Mouse (Mus musculus) spleen, adult 18-20 months (tissue): ENCODE results near the gene Klf13.

Experiments used
- DNase-seq, 2 experiments: peaks; one replicate each; pipeline ENCODE4 v3.0.0; 2022; ENCODE audit warnings: mixed read lengths in 2 of 2

Klf13 gene

DNA sequence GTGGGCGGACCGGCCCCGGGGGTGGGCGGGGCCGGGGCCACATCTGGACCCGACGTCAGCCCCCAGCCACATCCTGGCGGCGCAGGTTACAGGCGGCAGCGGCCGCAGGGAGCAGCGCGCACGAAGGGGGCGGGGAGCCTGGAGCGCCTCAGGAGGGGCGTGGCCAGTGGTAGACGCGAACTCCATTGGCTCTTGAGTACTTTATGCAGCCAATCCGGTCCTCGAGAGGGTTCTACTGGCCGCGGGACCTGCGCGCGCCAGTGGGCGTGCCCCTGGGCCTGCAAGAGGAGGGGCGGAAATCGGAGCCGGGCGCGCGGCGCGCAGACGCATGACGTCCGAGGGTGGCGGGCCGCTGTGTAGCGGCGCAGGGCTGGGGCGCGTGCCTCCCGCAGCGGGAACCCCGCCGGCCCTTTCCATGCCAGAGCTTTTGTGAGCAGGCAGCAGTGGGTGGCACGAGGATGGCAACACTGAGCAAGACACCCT is at the start of gene Klf13:
Klf13 (minus strand) TSS at position 2 of the 483 bp plus-strand sequence.
- DNase-seq, result peak; percentile 93 to 97

DNA sequence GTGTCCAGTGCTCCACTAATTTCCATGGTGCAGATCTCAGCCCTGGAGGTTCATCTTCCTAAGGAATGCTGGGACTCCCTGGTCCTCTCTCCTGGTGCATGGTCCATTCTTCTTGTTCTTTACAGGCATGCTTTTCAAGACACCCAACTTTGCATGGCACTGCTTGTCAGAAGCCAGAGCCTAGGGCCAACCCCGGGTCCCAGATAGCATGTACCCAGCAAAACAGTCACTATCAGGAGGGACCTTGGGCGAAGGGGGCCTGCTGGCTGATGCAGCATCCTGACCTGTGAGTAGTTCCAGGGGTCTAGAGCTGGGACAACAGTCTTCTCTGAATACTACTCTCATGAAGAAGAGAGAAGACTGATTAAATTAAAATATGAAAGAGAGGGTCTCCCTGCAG is 49.7 kb upstream of the Klf13 start:
- DNase-seq, result no peak

DNA sequence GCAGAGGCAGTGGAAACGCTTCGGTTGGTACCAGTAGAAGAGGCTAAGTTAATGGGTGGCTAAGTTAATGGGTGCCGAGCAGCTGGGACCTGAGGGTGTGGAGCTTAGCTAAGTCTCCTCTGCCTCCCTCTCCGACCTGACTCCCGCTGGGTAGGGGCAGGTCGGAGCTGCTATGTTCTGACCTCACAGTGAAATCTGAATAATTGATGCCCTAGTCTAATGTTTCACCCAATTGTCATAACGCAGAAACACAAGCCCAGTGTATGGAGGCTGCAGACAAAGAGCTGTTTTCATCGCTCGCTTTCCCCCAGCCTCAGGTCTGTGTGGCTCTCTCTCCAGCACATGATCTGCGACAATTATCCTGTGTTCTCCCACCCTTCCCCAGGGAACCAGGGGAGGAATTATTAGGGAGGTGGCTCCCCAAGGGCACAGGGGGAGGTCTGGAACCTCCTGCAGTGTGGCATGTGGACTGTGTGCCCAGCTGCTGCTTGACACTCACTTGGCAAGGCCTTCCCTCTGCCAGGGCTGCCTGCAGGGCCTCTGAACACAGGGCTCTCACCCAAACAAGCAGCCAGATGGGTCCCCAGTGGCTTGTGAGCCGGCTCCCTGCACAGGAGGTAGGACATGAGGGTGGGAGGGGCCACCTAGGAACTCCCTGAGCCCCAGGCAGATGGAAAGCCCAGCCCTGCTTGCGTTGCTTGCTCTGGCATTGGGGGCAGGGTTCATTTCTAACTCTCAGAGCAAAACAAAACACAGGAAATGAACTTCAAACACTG is 47.9 kb upstream of the Klf13 start:
- no peak for DNase-seq

DNA sequence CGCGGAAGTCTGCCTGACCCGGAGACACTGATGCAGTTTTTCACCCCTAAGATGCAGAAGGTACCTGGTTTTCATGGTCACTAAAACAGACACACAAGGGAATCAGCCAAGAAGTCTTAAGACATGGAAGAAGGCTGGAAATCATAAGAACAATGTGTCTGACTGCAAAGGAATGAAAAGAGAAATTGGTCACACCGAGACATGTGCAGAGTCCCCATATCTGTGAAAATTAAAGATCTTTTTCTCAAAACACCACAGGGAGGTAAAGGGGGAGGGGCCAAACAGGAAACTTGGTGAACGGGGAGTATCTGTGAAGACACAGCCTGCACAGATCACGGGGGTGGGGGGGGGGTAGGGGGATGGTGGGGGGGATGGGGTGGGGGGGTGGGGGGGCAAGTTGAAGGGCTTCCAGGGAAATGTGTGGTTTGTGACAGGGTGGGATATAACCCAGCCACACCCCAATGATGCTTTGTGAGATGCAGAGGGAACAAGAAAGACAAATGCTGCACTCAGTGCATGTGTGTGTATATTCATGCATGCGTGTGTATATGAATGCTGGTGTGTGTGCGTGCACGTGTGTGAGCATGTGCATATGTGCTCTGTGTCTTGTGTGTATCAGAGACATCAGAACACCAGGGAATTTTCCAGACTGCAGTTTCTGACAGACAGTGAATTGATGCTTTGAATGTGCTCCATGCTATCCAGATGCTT is 47.1 kb upstream of the Klf13 start:
- DNase-seq, result no peak

DNA sequence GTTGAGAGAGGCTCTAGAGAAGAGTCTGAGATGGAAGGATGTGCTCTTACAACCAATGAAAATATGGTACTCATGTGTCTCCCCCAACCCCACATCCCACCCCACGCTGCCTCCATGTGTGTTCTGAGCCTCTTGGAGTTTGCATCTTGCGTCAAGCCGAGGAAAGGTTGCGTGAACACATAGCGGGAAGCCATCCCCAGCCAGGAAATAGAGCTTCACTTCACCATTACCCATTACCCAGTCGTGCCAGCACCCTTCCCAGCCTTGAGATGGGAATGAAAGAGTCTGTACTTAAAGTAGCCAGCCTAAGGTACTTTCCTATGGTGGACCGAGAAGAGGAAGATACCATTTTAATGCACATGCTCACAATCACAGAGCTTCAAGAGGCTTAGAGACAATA is 46.6 kb upstream of the Klf13 start:
- DNase-seq, result no peak

DNA sequence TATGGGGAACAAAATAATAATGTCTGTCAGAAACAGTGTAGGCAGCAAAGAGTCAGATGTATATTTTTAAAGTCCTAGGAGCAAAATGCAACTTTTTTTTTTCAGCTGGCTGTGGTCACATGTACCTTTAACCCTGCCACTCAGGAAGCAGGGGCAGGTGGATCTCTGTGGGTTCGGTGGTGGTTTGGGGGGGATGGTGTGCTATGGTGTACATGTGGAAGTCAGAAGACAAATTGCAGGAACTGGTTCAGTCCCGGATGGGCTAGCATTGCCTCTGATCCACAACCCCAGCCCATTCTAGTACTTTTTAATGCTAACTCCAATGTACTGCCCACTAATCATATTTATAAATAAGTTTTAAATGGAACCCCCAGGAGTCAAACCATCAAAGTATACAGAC is 45.6 kb upstream of the Klf13 start:
- peak in 1 of 2 experiments; percentile 50 for DNase-seq

DNA sequence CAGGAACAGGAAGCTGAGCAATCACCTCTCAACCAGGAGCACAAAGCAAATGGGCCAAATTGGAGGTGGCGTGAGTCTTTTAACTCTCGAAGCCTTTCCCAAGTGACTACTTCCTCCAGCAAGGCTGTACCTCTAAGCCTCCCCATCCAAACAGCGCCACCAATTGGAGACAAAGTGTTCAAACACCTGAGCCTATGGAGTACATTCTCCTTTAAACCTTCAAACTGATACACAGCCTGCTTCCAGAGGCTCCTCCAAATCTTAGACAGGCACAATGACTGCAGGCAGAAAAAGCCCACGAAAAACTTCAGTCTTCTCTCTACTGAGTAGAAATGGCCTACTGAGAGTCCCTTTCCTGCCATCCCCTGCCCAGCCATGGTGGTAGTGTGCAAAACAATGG is 38.9 kb upstream of the Klf13 start:
- DNase-seq, result no peak

DNA sequence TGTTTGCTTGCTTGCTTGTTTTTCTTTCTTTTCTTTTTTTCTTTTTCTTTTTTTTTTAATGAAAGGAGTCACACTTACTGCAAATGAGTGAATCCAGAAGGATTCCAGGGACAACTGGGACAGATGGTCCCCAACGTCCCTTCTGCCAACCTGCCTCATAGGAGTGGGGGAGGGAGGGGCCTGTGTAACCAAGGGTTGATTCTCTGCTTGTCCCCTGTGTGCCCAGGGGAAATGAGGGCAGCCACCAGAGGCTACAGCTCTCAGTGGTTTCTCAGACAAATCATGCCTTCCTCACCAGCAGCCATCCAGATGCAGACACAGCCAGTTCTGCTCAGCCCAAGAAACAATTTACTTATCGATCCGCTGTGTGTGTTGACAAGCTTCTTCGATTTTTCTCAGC is 32.3 kb upstream of the Klf13 start:
- peak in 1 of 2 experiments; percentile 37 for DNase-seq

DNA sequence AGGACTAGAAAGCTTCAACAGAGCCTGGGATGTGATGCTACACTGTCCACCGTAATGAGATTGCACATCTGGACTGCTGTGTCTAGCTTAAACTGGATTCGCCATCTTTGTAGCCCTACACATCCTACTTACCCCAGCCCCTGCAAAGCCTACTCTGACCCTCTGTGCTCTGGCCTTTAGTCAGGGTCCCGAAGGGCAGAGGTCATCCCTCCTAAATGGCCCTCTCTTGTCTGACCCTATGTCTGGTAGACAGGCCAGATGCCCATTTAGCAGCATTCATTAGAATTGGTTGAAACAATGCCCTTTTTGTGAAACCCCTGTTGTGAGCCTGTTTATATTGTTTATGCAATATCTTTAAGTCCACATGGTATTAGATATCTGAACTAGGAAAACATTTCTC is 31.2 kb upstream of the Klf13 start:
- DNase-seq, result no peak

DNA sequence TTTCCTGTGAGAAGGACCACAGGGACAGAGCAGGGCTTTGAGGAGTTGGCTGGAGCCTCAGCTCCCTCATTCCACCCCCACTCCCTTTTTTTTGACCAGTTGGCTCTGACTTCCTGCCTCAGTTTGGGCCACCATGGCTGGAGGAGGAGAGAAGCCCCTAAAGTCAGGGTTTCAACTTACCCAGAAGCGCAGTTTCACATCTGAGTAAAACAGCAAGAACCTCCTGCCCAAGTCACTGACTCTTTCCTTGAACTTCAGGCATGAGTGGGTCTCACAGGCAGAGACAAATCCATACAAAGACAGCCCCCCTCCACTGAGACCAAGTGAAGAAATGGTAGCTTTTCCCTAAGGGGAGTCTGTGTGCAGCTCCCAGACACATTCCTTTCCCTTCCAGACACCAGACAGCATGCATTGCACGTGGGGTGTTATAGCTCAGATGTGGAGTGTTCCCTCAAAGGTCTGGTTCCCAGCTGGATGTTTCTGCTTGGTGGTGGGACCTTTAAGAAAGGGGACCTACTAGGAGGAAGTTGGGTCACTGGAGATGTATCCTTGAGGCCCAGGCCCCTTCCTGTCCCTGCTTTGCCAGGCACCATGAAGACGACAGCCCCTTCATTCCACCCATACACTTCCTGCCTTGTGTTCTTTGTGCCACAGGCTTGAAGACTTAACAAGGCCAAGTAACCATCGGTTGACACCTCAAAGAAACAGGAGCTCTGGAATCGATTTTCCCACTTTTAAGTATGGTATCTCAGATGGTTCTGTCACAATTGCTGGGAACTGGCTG is 27.1 kb upstream of the Klf13 start:
- no peak for DNase-seq

DNA sequence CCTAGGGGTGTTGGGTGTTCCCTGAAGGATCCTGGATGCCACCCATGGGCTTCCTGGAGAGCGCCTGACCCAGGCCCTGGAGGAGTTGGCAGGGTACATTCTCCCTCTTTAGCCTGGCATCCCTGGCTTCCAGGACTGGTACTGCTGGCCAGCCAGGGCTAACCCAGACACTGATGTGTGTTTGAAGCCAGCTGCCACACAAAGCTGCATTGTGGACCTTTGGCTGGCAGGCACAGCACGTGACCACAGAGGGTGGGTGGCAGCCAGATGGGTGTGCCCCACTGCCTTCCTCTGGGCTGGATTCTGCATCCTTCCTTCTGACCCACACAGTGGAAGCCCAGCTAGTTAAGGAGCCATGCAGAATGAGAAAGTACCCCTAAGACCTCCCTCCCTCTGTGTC is 26.4 kb upstream of the Klf13 start:
- no peak for DNase-seq

DNA sequence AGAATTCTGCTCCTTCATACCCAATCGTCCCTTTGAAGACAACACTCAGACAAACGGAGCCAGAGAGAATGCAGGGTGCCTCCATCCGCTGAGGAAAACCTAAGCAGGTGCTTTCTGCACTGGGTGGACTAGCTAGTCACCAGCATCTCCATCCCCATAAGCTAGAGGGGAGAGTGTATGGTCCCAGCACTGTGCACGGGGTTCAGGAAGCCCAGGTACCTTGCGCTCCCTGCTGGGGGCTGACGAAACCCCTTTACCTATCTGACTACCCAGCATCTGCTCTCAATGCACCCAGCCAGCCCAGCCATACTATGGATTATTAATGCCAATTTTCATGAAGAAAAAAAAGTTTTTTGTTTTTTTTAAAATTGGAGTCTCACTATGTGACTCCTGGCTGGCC is 25.4 kb upstream of the Klf13 start:
- DNase-seq, result no peak

DNA sequence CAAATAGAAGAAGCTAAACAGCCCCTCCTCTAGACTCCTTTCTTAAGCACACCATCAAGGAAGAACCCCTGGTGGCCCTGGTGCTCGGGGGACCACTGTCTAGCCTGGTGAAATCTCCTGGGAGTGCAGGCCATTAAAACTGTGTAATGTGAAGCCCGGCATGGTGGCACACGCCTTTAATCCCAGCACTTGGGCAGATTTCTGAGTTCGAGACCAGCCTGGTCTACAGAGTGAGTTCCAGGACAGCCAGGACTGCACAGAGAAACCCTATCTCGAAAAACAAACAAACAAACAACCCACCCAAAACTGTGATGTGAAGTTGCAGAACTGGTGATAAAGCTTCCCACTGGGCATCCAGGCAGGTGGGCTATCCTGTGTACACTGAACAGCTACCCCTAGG is 24.9 kb upstream of the Klf13 start:
- no peak for DNase-seq

DNA sequence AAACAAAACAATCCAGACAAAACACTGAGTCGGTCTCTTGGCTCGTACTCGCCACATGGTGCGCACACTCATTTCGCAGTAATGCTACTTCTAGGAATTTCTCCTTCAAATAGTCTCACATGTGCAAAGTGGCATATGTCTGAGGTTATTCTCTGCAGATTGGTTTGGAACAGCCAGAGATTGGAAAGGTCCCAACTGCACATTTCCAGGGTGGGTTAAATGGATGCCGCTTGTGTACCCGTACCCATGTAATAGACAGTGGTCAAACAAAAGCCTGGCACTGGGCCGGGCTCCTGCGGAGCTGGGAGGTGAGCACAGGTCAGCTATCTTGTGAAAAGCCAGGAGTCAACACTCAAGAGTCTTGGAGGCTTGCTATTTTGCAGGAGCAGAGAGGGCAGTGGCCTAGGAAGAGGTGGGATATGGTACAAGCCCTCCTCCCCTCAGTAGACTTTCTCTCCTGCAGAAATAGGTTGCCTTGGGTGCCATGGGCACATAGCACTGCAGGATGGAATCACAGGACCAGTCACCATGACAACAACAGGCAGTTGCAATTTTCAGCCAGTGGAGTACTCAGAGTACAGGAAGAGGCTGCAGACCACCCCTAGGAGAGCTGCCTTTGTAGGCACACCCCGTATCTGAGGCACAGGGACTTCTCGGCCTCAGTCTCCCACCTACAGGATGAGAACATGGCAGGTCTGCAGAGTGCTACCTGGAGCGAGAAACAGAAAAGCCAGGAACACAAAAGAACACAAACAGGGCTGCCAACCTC is 19.3 kb upstream of the Klf13 start:
- no peak for DNase-seq

DNA sequence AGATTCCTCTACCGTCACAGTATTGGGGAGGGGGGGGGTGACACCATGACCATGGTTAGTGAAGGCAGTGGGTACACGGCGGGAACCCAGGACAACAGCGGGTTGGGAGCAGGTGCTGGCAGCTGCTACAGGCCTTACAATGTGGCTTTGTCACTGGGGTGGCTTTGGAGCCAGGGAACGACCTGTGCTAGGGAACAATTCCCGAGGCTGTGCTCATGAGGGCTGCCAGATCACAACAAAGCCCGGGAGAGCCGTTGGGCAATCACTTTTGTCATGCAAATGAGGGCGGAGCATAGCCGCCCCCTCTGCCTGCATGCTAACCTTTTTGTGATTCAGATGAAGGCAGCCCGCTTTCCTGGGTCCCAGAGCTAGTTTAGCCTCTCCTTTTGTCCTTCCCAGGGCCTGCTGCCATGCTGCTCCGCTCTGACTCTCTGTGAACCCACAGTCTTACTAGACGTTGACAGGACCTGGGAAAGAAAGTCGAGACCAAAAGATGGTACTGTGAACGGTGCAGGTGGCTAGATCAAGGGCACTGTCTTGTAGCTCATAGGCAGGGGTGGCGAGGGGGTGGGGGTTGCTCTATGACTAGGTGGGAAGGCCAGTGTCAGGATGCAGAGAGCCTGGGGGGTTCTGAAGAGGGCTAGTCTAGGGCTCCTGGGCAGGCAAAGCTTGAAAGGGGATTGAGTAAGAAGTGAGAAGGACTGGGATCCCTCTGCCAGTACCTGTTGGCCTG is 18.4 kb upstream of the Klf13 start:
- no peak for DNase-seq

DNA sequence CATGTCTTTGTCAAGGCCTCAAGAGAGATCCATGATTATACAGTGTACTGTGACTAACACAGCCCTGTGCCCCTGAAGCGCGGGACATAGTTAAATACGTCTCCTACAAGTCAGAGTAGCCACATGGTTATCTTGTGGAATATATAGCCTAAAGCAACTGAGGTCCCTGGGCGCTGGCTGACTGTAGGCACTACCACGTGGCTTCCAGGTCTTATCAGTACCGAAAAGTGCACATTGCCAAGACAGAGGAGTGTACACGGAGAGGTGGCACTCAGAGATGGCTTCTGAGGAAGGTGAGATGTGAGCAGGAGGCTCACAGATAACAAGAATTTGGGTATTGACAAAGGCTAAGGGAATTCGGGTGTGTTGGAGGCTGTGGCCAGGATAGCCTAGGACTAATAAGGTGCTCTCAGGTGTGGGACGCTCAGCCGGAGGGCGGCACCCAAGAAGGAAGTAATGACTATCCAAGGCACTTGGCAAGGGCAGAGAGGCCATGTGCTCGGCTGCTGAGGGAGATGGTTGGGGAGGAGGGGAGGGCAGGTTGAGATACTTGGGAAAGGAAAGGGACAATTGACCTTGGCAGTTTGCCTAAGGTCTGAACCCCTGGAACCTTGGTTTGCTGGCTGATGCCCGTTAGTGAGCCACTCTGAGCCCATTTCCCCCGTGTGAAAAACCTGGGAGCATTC is 17.6 kb upstream of the Klf13 start:
- DNase-seq, result no peak

DNA sequence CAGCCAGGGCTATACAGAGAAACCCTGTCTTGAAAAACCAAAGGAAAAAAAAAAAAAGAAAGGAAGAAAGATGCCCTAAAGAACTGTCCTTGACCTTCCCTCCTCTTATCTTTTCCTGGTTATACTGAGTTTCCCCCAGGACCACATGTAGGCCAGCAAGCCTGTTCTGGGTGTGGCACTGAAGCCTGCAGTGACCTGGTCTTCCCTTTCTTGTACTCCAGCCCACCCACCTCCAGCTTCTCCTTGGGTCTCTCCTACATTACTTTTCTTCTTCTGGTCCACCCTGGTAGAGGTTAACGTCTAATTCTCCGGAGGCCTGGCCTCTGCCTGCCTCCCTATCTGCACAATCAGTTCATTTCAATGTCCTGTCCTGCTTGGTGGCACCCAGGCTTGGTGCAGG is 16.7 kb upstream of the Klf13 start:
- DNase-seq, result no peak

DNA sequence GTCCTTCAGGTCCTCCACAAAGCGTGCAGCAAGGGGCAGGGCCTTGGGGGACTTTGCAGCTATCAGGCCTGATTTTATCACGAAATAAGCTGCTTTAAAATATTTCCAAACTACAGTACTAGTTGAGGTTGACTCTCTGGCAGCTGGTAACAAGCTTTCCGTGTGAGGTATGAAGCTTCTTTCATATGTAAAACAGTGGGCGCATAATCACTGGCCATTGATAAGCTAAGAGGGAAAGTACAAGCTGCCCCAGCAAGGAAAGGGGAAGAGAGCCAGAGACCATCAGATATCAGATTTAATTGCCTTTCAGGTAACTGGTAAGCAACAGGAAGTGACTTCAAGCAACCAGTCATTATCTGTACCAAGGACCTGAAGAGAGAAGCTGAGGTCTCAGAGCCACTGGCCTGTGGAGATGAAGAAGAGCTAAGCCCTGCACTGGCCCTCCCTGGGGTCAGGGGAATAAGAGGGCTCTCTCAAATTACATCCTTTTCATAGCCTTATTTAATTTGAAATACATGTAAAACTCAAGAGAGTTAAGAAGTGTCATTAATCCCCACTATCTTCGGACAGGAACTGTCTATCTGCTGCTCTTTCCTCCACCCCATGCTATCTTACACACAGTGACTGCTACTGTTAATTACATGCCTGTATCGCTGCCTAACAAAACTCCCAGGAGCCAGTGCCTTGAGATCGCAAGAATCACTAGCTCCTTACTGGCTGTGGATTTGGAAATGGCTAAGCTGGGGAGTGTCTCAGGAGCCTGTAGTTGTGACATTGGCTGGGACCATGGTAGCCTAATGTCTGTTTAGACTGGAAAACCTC is 13.6 kb upstream of the Klf13 start:
- DNase-seq, result no peak

DNA sequence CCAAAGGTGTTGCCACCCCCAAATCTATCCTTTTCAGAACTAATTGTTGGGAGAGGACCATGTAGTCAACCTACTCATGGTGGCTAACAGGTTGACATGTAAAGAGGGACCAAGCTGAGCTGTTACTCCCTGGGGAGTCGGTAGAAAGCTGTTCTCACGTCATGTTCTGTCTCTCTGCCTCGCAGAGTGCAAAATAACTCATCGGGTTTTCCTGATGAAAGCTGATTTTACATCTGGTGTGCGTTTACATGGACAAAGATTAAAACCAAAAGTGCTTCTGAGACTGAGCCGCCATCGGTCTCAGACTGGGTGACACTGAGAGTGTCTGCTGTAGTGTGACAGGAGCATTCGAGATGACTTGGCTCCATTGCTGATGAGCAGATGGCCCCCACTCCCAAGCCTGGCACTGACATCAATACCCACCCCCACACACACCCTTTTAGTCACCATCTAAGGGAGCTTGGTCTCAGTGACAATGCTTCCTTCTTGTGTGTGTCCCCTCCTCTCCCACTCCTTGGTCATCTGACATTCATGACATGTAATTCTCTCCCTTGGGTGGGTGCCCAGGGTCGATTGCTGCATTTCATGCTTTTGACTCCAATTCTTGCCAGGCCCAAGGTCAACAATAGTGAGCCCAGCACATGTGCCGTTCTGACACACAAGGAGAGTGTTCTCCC is 12.4 kb upstream of the Klf13 start:
- no peak for DNase-seq

DNA sequence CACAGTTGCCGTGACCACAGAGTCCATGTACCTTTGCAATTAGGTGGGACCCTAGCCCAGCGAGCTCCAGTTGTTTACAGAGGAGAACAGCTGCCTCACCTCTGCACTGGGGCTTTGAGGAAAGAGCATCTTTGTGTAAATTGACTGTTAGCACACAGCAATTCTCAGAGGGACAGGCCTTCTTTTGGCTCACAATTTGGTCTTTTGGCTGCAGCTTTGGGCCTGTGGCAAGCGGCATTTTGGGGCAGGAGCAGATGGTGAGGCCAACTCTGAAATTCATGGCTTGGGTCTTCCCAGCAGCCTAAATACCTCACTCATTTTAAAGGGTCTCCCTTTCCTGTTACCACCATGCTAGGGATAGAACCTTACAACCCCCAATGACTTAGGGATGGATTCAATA is 10.5 kb upstream of the Klf13 start:
- no peak for DNase-seq
